Mouse (Mus musculus): ENCODE data around the gene Asb2. TPM values are rescaled to one million over a fixed set of nuclear protein-coding genes. Genes with fewer than 3 reads are reported as not detected.

Gene Asb2
- polyA plus RNA-seq, 1 experiment = 4.1 TPM

- Histone ChIP-seq H3K4me1 (ENCODE audit: control insufficient read depth, insufficient read depth, low read length) (no peaks in the 10 kb centered on the region), H3K27ac (ENCODE audit: insufficient read depth, low read length) (no peak overlapping the region), H3K4me3 (ENCODE audit: insufficient read depth, low read length) (no peak overlapping the region)
- no peak for TF ChIP-seq POLR2A (IDR thresholded peaks at IDR 0.05; ENCODE audit: extremely low read depth, insufficient read depth, low read length)
- TF ChIP-seq CTCF (IDR thresholded peaks at IDR 0.05; ENCODE audit: extremely low read depth, insufficient read depth, low read length) = no peak
These were observed 28.7 kb downstream of the Asb2 start for GRCm38 (mm10) chr12:103327107-103327506.

GRCm38 (mm10) chr12:103326569-103326968, 29.2 kb downstream of the Asb2 start:
- H3K4me3 ChIP-seq (ENCODE audit: insufficient read depth, low read length) = no peak overlapping the region
- no peak for TF ChIP-seq POLR2A (IDR thresholded peaks at IDR 0.05; ENCODE audit: extremely low read depth, insufficient read depth, low read length)
- TF ChIP-seq CTCF (IDR thresholded peaks at IDR 0.05; ENCODE audit: extremely low read depth, insufficient read depth, low read length) = no peak
- H3K4me1 ChIP-seq (ENCODE audit: control insufficient read depth, insufficient read depth, low read length) = no peaks in the 10 kb centered on the region
- no peak overlapping the region for H3K27ac ChIP-seq (ENCODE audit: insufficient read depth, low read length)

DNA sequence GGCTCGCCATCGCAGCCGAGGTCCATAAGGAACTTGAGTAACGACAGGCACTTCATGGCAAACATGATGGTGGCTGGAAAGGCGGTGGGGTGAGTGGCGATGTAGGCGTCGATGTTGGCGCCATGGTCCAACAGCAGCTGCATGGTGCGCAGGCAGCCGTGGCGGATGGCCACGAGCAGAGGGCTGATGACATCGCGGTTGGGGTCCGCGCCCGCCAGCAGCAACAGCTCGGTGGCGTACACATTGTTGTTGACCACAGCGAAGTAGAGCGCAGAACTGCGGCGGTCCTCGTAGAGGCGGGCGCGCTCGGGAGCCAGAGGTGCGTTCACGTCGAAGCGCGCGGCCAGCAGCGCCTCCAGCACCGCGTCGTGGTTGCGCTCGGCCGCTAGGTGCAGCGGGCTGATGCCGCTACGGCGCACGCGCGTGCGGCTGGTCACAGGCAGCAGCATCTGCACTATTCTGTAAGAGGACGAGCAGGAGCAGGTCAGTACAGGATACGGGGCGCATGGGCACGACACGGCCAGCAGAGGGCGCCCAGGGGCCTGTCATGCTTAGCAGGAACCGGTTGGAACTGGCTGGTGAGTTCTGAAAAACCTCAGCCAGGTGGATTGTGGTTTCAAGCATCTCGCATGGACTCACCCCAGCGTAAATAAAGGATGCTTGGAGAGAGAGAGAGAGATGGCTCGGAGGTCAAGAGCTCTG, 30.5 kb downstream of the Asb2 start:
- no peak overlapping the region for H3K27ac ChIP-seq (ENCODE audit: insufficient read depth, low read length)
- no peak for TF ChIP-seq POLR2A (IDR thresholded peaks at IDR 0.05; ENCODE audit: extremely low read depth, insufficient read depth, low read length)
- TF ChIP-seq CTCF (IDR thresholded peaks at IDR 0.05; ENCODE audit: extremely low read depth, insufficient read depth, low read length) = peak; percentile 78
- no peaks in the 10 kb centered on the region for H3K4me1 ChIP-seq (ENCODE audit: control insufficient read depth, insufficient read depth, low read length)
- H3K4me3 ChIP-seq (ENCODE audit: insufficient read depth, low read length) = no peak overlapping the region; the same call in 1 of the 2 replicates

DNA sequence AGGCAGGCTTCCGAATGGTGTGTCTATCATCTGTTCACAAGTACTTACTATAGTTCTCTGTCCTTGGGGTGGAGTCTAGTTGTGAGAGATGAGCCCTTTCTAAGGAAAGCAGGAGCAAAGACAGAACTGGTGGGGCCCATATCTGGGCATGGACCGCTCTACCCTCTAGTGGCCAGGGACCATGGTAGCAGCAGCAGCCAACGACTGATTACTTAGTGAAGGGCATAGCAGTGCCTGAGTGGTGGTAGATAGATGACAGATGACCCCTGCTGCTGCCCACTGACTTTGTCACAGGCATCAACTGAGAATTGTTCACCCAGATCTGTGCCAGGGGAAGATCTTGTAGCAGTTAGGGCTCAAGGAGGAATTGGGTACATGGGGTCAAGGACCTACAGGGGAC, 33.0 kb downstream of the Asb2 start:
- Histone ChIP-seq H3K27ac (ENCODE audit: insufficient read depth, low read length) (no peak overlapping the region), H3K4me3 (ENCODE audit: insufficient read depth, low read length) (no peak overlapping the region), H3K4me1 (ENCODE audit: control insufficient read depth, insufficient read depth, low read length) (no peaks in the 10 kb centered on the region)
- TF ChIP-seq POLR2A (IDR thresholded peaks at IDR 0.05; ENCODE audit: extremely low read depth, insufficient read depth, low read length) (no peak), CTCF (IDR thresholded peaks at IDR 0.05; ENCODE audit: extremely low read depth, insufficient read depth, low read length) (peak; percentile 76)

- no peak for TF ChIP-seq CTCF (IDR thresholded peaks at IDR 0.05; ENCODE audit: extremely low read depth, insufficient read depth, low read length)
- no peak for TF ChIP-seq POLR2A (IDR thresholded peaks at IDR 0.05; ENCODE audit: extremely low read depth, insufficient read depth, low read length)
- H3K4me3 ChIP-seq (ENCODE audit: insufficient read depth, low read length) = no peak overlapping the region
- no peak overlapping the region for H3K27ac ChIP-seq (ENCODE audit: insufficient read depth, low read length)
- H3K4me1 ChIP-seq (ENCODE audit: control insufficient read depth, insufficient read depth, low read length) = no peaks in the 10 kb centered on the region
These were observed 39.8 kb downstream of the Asb2 start for GRCm38 (mm10) chr12:103315831-103316545.

DNA sequence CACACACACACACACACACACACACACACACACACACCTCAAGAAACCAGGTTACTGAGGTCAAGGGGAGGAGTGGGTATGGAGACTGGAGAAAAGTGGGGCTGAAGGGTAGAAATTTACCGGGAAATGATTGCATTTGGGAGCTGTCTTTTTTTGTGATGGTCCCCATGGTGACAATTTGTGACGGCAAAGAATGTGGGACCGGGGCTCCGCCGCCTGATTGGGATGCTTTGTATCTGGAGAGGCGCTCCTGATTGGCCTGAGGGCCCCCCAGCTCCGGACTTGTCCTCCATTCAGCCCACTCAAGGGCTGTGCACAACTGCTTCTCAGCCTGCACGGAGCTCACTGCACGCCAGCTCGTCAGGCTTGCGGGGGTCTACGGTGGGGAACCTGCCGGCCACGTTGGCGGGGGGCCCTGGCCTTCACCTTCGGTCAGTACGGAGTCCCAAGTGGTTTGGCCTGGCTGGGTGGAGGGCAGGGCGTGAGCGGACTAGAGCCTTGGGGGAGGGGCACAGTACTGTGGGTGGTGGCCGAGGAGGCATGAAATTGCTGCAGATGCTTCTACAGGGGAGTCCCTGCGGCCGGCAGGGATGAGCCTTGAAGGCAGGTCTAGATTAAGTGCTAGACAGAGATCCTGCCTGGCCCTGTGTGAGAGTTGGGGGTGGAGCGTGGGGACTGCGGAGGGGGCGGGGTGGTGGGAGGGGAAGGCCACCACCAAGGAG, 41.0 kb downstream of the Asb2 start:
- Histone ChIP-seq H3K4me1 (ENCODE audit: control insufficient read depth, insufficient read depth, low read length) (no peaks in the 10 kb centered on the region), H3K27ac (ENCODE audit: insufficient read depth, low read length) (no peak overlapping the region), H3K4me3 (ENCODE audit: insufficient read depth, low read length) (peak overlapping the region; percentile 29)
- TF ChIP-seq CTCF (IDR thresholded peaks at IDR 0.05; ENCODE audit: extremely low read depth, insufficient read depth, low read length) (no peak), POLR2A (IDR thresholded peaks at IDR 0.05; ENCODE audit: extremely low read depth, insufficient read depth, low read length) (no peak)

DNA sequence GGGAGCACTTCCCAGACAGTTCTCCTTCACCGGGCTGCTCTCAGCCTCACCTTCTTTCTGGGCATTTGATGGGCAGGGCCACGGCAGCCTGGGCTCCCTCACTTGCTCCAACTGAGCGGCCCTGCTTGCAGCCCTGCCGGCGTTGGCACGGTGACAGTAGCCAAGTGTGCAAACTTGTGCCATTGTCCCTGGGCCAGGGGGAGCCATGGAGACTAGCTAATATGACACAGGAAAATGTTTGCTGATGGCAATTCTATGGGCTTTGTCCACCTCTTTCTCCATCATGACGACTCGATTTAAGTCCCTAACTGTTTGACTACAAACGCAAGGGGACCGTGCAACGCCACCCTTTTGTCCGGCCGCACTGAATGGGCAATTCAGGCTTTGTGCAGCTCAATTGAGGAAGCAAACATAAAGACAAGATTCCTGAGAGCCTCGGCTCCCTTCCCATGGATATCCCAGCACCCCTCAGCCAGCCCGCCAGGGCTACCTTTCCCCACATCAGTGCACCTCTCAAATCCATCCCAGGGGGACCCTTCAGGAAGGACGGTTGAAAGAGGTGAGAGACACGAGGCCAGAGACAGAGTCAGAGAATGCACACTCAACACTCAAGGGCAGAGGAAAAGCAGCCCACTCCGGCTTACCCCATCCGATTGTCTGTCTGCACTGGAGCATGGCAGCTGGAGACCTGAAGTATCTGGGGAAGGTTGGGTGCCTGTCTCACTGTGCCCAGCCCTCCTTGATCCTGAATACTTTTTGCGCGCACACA, 41.7 kb downstream of the Asb2 start:
- no peak for TF ChIP-seq POLR2A (IDR thresholded peaks at IDR 0.05; ENCODE audit: extremely low read depth, insufficient read depth, low read length)
- no peak for TF ChIP-seq CTCF (IDR thresholded peaks at IDR 0.05; ENCODE audit: extremely low read depth, insufficient read depth, low read length)
- Histone ChIP-seq H3K4me1 (ENCODE audit: control insufficient read depth, insufficient read depth, low read length) (no peaks in the 10 kb centered on the region), H3K27ac (ENCODE audit: insufficient read depth, low read length) (no peak overlapping the region), H3K4me3 (ENCODE audit: insufficient read depth, low read length) (peak overlapping the region; percentile 29; the same call in 1 of the 2 replicates)

DNA sequence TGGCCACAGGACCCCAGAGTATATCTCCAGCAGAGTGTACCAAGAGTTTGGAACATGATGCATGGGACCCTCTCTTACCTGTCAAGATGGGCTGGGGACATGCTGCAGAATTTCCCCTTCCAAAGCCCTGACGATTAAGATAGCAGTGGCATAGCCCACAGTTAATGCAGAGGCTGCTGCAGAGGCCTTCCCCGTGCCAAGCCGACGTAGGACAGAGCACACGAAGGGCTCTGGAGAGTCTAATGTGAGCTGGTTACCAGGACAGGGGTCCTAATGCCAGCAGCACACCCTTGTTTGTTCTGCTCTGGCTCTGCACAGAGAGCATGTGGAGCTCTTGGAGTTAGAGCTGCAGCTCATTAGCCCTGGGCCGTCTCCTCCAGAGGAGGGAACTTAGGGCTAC, 42.5 kb downstream of the Asb2 start:
- Histone ChIP-seq H3K4me3 (ENCODE audit: insufficient read depth, low read length) (no peak overlapping the region), H3K4me1 (ENCODE audit: control insufficient read depth, insufficient read depth, low read length) (no peaks in the 10 kb centered on the region), H3K27ac (ENCODE audit: insufficient read depth, low read length) (no peak overlapping the region)
- no peak for TF ChIP-seq CTCF (IDR thresholded peaks at IDR 0.05; ENCODE audit: extremely low read depth, insufficient read depth, low read length)
- no peak for TF ChIP-seq POLR2A (IDR thresholded peaks at IDR 0.05; ENCODE audit: extremely low read depth, insufficient read depth, low read length)

DNA sequence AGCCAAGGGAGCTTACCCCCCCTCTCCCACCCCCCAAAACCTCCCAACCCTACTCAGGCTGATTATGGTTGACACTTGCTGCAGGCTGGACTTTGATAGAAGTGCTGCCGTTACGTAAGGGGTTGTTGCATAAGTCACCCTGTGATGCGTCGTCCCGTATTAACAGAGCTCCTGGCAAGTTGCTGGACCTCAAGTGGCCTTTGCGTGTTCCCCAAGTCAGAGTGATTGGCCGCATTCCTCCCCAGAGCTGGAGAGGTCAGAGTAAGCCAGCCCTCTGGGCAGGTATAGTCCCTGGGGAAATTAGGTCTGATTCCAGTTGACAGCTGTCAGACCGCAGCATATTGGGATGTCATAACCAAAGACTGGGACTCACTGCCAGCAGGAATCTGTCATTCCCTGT, 43.9 kb downstream of the Asb2 start:
- TF ChIP-seq CTCF (IDR thresholded peaks at IDR 0.05; ENCODE audit: extremely low read depth, insufficient read depth, low read length) (no peak), POLR2A (IDR thresholded peaks at IDR 0.05; ENCODE audit: extremely low read depth, insufficient read depth, low read length) (no peak)

More for the DNA sequence above, 43.9 kb downstream of the Asb2 start:
- Histone ChIP-seq H3K4me3 (ENCODE audit: insufficient read depth, low read length) (no peak overlapping the region), H3K4me1 (ENCODE audit: control insufficient read depth, insufficient read depth, low read length) (no peaks in the 10 kb centered on the region), H3K27ac (ENCODE audit: insufficient read depth, low read length) (no peak overlapping the region)

Measured in cortical plate, adult 2 months (tissue).